Mouse (Mus musculus) heart, embryonic 15.5 days (tissue): ENCODE measurements around the gene Dnah11. TPM values are rescaled to one million over a fixed set of nuclear protein-coding genes. Genes with fewer than 3 reads are reported as not detected.
A peak's percentile ranks its signal among the peaks of the same experiment; 100 is the strongest.

ENCODE experiments used
- ATAC-seq: fragments of 200-750 bp; cut with Nextera tagmentation; replicated peaks from 2 replicates; pipeline ENCODE4 v1.8.0; 2017; ENCODE audit warnings: low read depth, moderate TSS enrichment; ENCODE audit not compliant: insufficient number of reproducible peaks, insufficient read depth, low FRiP score
- H3K27ac ChIP-seq: fragments of 300-500 bp; sonication (generic); 2 replicates; pipeline ENCODE4 v1.5.1; 2015; ENCODE audit warnings: mild to moderate bottlenecking, inconsistent platforms
- H3K27me3 ChIP-seq: fragments of 300-500 bp; sonication (generic); 2 replicates; pipeline ENCODE4 v1.6.1; 2015; ENCODE audit warnings: inconsistent platforms
- H3K36me3 ChIP-seq: fragments of 300-500 bp; sonication (generic); 2 replicates; pipeline ENCODE4 v1.6.1; 2015; ENCODE audit warnings: mild to moderate bottlenecking, inconsistent platforms
- H3K4me1 ChIP-seq: fragments of 300-500 bp; sonication (generic); replicated peaks from 2 replicates; pipeline ENCODE4 v1.6.1; 2015; ENCODE audit warnings: inconsistent platforms
- H3K4me2 ChIP-seq: fragments of 300-500 bp; sonication (generic); 2 replicates; pipeline ENCODE4 v1.6.1; 2015; ENCODE audit warnings: inconsistent platforms, mild to moderate bottlenecking, moderate library complexity
- H3K4me3 ChIP-seq: fragments of 300-500 bp; sonication (generic); 2 replicates; pipeline ENCODE4 v1.5.1; 2015; ENCODE audit warnings: mild to moderate bottlenecking, inconsistent platforms
- H3K9ac ChIP-seq: fragments of 300-500 bp; sonication (generic); 2 replicates; pipeline ENCODE4 v1.6.1; 2015; ENCODE audit warnings: mild to moderate bottlenecking, inconsistent platforms
- H3K9me3 ChIP-seq: fragments of 300-500 bp; sonication (generic); replicated peaks from 2 replicates; pipeline ENCODE4 v1.6.1; 2016; ENCODE audit warnings: inconsistent platforms
- WGBS: fragments of 180-500 bp; shearing (Covaris S2); methylation state at CpG from one replicate; pipeline ENCODE4 v1.1.7; 2015; ENCODE audit warnings: mixed read lengths; 5-methylcytosine and 5-hydroxymethylcytosine counted together
- polyA plus RNA-seq: library from polyadenylated mRNA; unstranded; fragments of >200 nt; fragmentation: Nextera tagmentation; extraction: Ambion mirVana; gene quantifications from 2 replicates; pipeline ENCODE4 v1.2.1, GENCODE M21; 2015

Dnah11 gene
- polyA plus RNA-seq, 1 experiment from 2014 or later: 0.03 TPM

DNA sequence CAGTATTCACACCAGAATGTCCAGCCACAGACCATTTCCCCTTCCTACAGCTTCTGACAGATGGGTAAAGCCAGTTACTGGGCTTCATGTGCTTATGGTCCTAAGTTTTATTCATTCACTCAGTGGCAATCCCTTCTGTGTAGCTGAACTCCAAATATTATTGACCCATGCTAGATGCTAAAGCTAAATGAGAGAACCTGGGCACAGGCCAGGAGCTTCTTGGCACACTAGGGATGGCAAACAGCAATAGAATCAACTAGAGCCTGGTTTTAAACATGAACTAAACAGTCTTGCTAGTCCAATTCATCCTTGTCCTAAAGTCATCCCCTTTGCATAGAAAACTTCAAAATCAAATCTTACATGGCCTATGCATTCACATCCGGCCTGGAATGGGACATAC is 113.6 kb downstream of the Dnah11 start:
- no peak for ATAC-seq
- 79% methylated on average over 1 of the region's 1 CpGs for WGBS
- H3K4me1 ChIP-seq: no peaks in the 10 kb centered on the region
- H3K9me3 ChIP-seq: no peaks in the 10 kb centered on the region
- no peaks in the 10 kb centered on the region for H3K27me3 ChIP-seq
- no peak overlapping the region for H3K9ac ChIP-seq
- H3K27ac ChIP-seq: no peak overlapping the region
- H3K4me2 ChIP-seq: no peak overlapping the region
- H3K36me3 ChIP-seq: no peaks in the 10 kb centered on the region
- no peak overlapping the region for H3K4me3 ChIP-seq

DNA sequence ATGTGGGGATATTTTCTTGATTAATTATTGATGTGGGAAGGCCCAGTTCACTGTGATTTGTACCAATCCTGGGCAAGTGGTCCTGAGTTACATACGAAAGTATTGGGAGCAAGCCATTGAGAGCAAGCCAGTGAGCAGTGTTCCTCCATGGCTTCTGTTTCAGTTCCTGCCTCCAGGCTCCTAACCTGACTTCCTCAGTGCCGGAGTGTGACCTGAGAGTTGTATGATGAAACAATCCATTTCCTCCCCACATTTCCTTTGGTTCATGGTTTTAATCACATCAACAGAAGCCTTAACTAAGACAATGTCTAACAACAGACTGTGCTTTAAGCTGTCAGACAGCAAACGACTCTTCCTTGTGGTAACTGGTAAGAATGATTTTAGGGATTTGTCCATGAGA is 114.0 kb downstream of the Dnah11 start:
- WGBS: 84% methylated on average over 3 of the region's 3 CpGs
- no peaks in the 10 kb centered on the region for H3K9me3 ChIP-seq
- no peak overlapping the region for H3K27ac ChIP-seq
- H3K9ac ChIP-seq: no peak overlapping the region
- no peak overlapping the region for H3K4me2 ChIP-seq
- H3K36me3 ChIP-seq: no peaks in the 10 kb centered on the region
- ATAC-seq: no peak
- H3K4me1 ChIP-seq: no peaks in the 10 kb centered on the region
- no peaks in the 10 kb centered on the region for H3K27me3 ChIP-seq
- H3K4me3 ChIP-seq: no peak overlapping the region

DNA sequence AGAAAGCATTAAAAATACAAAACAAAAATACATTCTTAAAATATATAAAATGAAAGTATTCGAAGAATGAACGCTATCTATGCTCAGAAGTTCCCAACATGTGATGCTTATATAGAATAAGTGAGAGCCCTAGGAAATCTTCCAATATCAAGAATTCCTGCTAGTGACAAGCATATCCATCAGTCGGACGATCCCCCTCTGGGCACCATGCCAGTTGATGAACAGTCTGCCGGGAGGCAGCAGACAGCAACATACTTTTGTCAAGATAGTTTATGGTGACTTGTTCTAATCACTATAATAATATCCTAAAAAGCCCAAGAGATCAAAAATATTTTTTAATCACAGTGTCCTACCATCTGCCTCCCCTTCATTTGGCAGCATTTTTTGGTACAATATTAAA is 114.7 kb downstream of the Dnah11 start:
- 57% methylated on average over 5 of the region's 5 CpGs for WGBS
- Histone ChIP-seq H3K9me3 (no peaks in the 10 kb centered on the region), H3K27ac (no peak overlapping the region), H3K27me3 (no peaks in the 10 kb centered on the region), H3K9ac (no peak overlapping the region), H3K4me3 (no peak overlapping the region), H3K4me2 (no peak overlapping the region), H3K4me1 (no peaks in the 10 kb centered on the region), H3K36me3 (no peaks in the 10 kb centered on the region)
- ATAC-seq: no peak

DNA sequence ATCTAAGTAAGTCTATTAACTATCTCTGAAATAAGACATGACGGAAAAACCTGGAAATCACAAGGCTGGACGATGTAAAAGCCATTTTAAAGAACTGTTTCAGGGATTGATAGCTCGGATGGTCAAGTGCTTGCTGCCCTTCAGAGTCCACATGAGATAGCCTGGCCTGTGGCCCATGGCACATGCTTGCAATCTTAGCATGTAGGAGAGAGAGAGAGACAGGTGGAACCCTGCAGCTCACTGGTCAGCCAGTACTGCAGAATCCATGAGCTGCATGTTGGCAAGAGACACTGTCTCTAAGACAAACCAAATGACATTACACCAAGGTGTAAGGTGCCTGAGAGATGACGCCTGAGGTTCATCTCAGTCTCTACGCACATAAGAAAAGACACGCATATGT is 118.4 kb downstream of the Dnah11 start:
- 88% methylated on average over 6 of the region's 6 CpGs for WGBS
- Histone ChIP-seq H3K4me2 (no peak overlapping the region), H3K4me1 (peaks cover 7% of the 10 kb centered on the region; the same call in 1 of the 2 replicates), H3K36me3 (no peaks in the 10 kb centered on the region), H3K9me3 (no peaks in the 10 kb centered on the region), H3K9ac (no peak overlapping the region), H3K27ac (no peak overlapping the region), H3K4me3 (no peak overlapping the region), H3K27me3 (no peaks in the 10 kb centered on the region)
- no peak for ATAC-seq

DNA sequence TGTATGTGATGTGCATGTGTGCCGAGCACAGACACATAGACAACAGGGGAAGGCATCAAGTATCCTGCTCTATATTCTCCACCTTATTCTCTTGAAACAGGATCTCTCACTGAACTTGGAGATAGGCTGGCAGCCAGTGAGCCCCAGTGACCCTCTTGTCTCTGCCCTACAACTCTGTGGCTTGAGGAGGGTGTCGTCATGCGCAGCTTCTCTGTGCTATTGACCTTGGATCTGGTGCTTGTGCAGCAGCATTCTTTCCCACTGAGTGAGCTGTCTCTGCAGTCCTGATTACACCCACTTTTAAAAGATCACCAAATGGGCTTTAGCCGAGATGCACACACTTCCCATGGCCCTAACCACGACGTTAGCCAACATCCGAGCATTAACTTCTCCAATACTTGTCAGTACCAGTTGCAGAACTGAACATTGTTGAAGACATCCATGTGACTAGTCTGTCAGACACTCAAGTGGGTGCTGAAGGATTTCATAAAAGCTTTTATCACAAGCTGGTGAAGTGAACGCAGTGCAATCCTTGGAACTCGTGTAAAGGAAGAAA is 120.3 kb downstream of the Dnah11 start:
- Histone ChIP-seq H3K36me3 (no peaks in the 10 kb centered on the region), H3K9ac (no peak overlapping the region), H3K4me2 (peak overlapping the region; percentile 30), H3K4me1 (peaks cover 7% of the 10 kb centered on the region; the same call in 1 of the 2 replicates), H3K27ac (0 out of 2 replicates have a peak overlapping the region, but pooled peaks have one; percentile 20), H3K4me3 (no peak overlapping the region), H3K9me3 (no peaks in the 10 kb centered on the region), H3K27me3 (no peaks in the 10 kb centered on the region)
- 32% methylated on average over 9 of the region's 9 CpGs for WGBS
- ATAC-seq: peak; percentile 31; the same call in 1 of the 2 replicates

DNA sequence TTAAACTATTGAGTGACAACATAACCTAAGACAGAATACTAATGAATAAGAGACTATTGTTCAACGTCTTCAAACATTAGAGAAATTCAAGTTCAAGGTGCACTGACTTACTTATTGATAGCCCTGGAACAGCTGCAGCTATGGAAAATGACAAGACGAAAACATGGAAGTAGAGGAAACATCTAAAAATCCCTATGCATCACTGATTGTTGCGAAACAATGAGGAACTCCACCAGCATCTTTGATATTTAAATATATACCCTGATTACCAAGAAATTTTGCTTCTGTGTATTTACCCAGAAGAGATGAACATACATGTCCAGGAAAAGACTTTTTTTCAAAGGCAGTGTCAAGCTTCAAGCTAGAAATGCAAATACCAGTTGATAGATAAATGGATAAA is 122.0 kb downstream of the Dnah11 start:
- H3K9me3 ChIP-seq: no peaks in the 10 kb centered on the region
- WGBS: 86% methylated on average over 3 of the region's 3 CpGs
- no peaks in the 10 kb centered on the region for H3K36me3 ChIP-seq
- no peak overlapping the region for H3K27ac ChIP-seq
- no peaks in the 10 kb centered on the region for H3K27me3 ChIP-seq
- H3K4me3 ChIP-seq: no peak overlapping the region
- ATAC-seq: no peak
- no peak overlapping the region for H3K4me2 ChIP-seq
- H3K9ac ChIP-seq: no peak overlapping the region
- peaks cover 7% of the 10 kb centered on the region; the same call in 1 of the 2 replicates for H3K4me1 ChIP-seq

DNA sequence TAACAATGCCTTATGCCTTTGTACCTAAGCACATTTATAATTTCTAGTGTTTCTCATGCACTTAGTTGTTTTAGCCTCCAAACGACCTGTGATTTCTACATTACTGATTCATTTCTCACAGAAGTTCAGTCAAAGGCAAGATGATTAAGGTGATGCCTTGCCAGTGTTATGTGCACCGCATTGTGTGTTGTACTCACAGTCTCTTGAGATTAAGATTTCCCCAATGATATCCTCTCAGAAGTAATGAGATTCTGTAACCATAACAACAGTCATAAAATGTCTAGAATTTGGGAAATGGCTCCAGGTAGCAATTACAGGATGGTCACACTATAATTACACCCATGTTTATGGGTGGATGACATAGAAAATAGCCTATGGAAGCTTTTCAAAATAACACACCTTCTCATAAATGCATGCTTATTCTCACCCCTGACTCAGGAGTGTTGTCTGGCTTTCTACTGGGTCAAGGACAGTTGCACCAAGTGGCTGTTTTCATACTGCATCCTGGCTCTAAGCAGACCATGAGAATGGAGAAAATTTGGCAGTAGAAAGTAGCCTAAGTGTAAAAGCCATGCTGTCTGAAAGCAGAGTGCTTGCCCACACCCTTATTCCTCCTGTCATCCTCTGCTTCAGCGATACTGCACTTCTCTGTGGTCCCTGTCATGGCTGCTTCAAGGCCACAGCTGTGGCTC is 126.5 kb downstream of the Dnah11 start:
- no peaks in the 10 kb centered on the region for H3K4me1 ChIP-seq
- no peak overlapping the region for H3K4me2 ChIP-seq
- no peak overlapping the region for H3K4me3 ChIP-seq
- H3K9ac ChIP-seq: no peak overlapping the region
- H3K27ac ChIP-seq: no peak overlapping the region
- no peaks in the 10 kb centered on the region for H3K36me3 ChIP-seq
- no peaks in the 10 kb centered on the region for H3K9me3 ChIP-seq
- 77% methylated on average over 3 of the region's 3 CpGs for WGBS
- ATAC-seq: no peak
- no peaks in the 10 kb centered on the region for H3K27me3 ChIP-seq

DNA sequence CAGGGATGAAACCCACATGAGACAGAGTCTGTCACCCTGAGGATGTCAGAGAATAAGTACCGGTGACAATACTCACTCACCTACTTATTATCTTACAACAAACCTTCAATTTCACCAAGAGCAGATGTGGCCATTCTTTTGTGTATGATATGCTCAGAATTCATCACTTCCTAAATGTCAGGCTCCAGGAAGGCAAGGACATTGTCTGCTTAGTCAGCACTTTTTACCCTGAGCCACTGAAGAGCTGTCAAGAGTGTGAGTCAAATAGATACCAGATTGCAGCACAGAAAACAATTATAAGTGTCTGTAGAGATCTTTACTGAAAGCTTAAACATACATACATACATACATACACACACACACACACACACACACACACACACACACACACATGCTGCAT is 127.2 kb downstream of the Dnah11 start:
- Histone ChIP-seq H3K9me3 (no peaks in the 10 kb centered on the region), H3K4me2 (no peak overlapping the region), H3K9ac (no peak overlapping the region), H3K4me3 (no peak overlapping the region), H3K4me1 (no peaks in the 10 kb centered on the region), H3K27ac (no peak overlapping the region), H3K36me3 (no peaks in the 10 kb centered on the region), H3K27me3 (no peaks in the 10 kb centered on the region)
- WGBS: 82% methylated on average over 1 of the region's 1 CpGs
- no peak for ATAC-seq

DNA sequence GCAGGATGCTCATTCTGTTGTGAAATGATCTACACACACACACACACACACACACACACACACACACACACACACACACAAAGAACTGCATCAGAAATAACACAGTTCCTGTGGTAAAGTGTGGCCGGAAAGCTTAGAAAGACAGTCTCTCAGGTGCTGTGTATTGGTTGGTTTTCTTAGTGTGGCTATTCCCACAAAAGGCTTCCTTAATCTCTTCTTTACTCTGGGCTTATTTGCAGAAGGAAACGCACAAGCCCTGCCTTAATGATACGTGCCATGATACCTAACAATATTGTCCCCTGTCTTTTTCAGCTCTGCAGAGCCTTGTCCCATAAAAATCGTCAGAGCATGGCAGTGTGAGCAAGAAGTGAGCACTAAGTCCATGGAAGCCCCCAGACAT is 130.1 kb downstream of the Dnah11 start:
- WGBS: 73% methylated on average over 4 of the region's 4 CpGs
- ATAC-seq: no peak
- Histone ChIP-seq H3K27me3 (no peaks in the 10 kb centered on the region), H3K36me3 (no peaks in the 10 kb centered on the region), H3K9ac (no peak overlapping the region), H3K4me3 (no peak overlapping the region), H3K27ac (no peak overlapping the region), H3K9me3 (no peaks in the 10 kb centered on the region), H3K4me2 (no peak overlapping the region), H3K4me1 (no peaks in the 10 kb centered on the region)

DNA sequence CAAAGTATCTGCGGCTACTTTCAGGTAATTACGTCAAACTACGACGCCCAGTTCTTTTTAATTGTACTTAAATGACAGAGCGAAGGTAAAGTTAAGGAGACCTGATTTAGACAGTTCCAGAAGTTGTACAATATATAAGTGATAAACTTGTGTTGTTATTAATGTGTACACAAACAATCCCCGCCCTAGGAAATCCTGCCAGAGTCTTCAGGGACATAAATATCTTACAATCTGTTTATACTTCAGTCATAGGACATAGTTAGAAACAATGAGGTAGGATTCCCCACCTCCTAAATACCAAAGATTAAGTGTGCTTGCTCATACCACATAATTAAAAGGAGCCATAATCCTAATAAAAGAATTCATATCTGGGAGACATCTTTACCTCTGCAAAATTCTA is 136.5 kb downstream of the Dnah11 start:
- Histone ChIP-seq H3K4me2 (no peak overlapping the region), H3K9ac (no peak overlapping the region), H3K27ac (no peak overlapping the region), H3K36me3 (no peaks in the 10 kb centered on the region), H3K4me3 (no peak overlapping the region), H3K27me3 (no peaks in the 10 kb centered on the region; the same call in 1 of the 2 replicates), H3K9me3 (no peaks in the 10 kb centered on the region), H3K4me1 (no peaks in the 10 kb centered on the region)
- 86% methylated on average over 6 of the region's 6 CpGs for WGBS
- no peak for ATAC-seq

DNA sequence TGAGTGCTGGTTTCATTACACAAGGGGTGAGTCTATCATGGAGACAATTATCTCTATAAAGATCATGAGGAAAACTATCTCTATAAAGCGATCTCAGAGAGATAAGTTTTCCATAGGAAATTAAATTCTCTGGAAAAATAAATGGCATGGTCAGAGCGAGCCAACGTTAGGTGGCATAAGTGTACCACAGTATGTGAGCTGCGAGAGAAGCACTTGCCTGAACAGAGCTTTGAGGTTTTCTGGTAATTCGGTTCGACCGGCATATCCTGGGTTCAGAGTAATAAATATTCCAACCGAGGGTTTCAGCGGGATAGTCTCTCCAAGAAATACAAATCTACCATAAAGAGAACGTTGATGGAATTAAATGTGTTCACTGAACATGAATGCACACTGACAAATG is 142.0 kb downstream of the Dnah11 start:
- Histone ChIP-seq H3K36me3 (no peaks in the 10 kb centered on the region), H3K4me2 (no peak overlapping the region), H3K4me3 (no peak overlapping the region), H3K27ac (no peak overlapping the region), H3K9me3 (no peaks in the 10 kb centered on the region), H3K27me3 (no peaks in the 10 kb centered on the region; the same call in 1 of the 2 replicates), H3K4me1 (no peaks in the 10 kb centered on the region), H3K9ac (no peak overlapping the region)
- ATAC-seq: no peak
- WGBS: 77% methylated on average over 10 of the region's 10 CpGs

DNA sequence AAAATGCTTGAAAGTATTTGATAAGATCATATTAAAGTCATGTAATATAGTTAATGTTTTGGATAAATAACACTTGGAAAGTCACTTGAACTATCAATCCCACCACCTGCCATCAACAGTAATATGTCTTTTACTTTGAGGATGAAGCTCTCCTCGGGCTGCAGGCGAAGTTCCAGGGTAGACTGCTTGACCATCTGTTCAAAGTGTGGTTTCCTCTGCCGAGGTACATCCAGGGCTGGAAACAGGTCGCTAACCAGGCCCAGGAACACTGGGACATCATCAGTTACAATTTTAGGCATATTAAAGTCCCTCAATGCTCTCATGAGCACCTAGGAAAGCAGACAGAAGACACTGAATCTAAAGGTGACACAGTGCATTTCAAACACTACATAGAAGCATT is 153.5 kb downstream of the Dnah11 start:
- Histone ChIP-seq H3K9me3 (no peaks in the 10 kb centered on the region), H3K4me3 (no peak overlapping the region), H3K9ac (no peak overlapping the region), H3K36me3 (no peaks in the 10 kb centered on the region), H3K27me3 (no peaks in the 10 kb centered on the region), H3K27ac (no peak overlapping the region), H3K4me2 (no peak overlapping the region), H3K4me1 (0 out of 2 replicates have a peak, but pooled peaks cover 7% of the 10 kb centered on the region)
- ATAC-seq: no peak
- WGBS: 79% methylated on average over 4 of the region's 4 CpGs
